Mouse (Mus musculus): ENCODE data around the gene Nxph4.

DNA sequence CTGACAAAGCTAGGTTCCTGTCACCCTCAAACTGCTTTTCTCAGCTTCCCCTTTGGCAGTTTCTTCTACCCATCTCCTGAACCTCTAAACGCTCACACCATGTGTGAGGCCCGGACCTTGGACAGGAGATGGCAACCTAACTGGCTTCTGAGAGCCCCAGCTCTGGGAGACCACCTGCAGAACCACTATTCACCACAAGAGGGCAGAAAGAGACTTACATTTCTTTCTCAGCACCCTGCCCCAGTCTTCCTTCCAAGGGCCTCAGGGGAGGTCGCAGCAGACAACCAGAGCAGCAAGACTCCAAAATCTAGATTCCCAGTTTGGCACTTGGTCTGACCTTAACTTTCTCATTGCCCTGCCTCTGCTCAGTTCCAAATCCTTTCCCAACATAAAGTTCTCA lies 35.1 kb upstream of the Nxph4 start:
- peak; percentile 92 to 98 for TF ChIP-seq CTCF (conservative IDR thresholded peaks at IDR 0.05 in 1 of 2, IDR thresholded peaks at IDR 0.05 in 1 of 2; ENCODE audit: low read depth in 2 of 2, low read length in 2 of 2)
- TF ChIP-seq EP300 (IDR thresholded peaks at IDR 0.05; ENCODE audit: low read length): no peak
- no peak for TF ChIP-seq USF2 (conservative IDR thresholded peaks at IDR 0.05; ENCODE audit: low read depth, low read length)
- no peak for TF ChIP-seq JUND (conservative IDR thresholded peaks at IDR 0.05; ENCODE audit: low read depth, low read length)
- TF ChIP-seq NELFE (IDR thresholded peaks at IDR 0.05; ENCODE audit: low read depth, low read length): no peak; the same call in 1 of the 2 replicates
- TF ChIP-seq E2F4 (IDR thresholded peaks at IDR 0.05; ENCODE audit: insufficient replicate concordance, low read depth, low read length): no peak
